Mouse (Mus musculus) midbrain, embryonic 11.5 days (tissue): Measurements from ENCODE around the gene Phldb3. TPM values are rescaled to one million over a fixed set of nuclear protein-coding genes. Genes with fewer than 3 reads are reported as not detected.
A peak's percentile ranks its signal among the peaks of the same experiment; 100 is the strongest.

Experiments
- ATAC-seq: fragments of 200-750 bp; cut with Nextera tagmentation; 2 replicates; pipeline ENCODE4 v1.8.0; 2017; ENCODE audit warnings: moderate TSS enrichment, moderate library complexity; ENCODE audit not compliant: low FRiP score
- DNase-seq: peaks from one replicate; pipeline ENCODE4 v3.0.0; 2015; ENCODE audit warnings: low spot score; ENCODE audit errors: missing footprints
- H3K27ac ChIP-seq: fragments of 300-500 bp; sonication (generic); 2 replicates; pipeline ENCODE4 v1.5.1; 2014; ENCODE audit warnings: low read depth, low read length
- H3K27me3 ChIP-seq: fragments of 300-500 bp; sonication (generic); 2 replicates; pipeline ENCODE4 v1.6.1; 2014; ENCODE audit warnings: mild to moderate bottlenecking, low read length, moderate library complexity, mixed read lengths; ENCODE audit not compliant: control insufficient read depth, insufficient read depth
- H3K36me3 ChIP-seq: fragments of 300-500 bp; sonication (generic); 2 replicates; pipeline ENCODE4 v1.6.1; 2014; ENCODE audit warnings: mild to moderate bottlenecking, low read length, moderate library complexity, mixed read lengths; ENCODE audit not compliant: control insufficient read depth, insufficient read depth
- H3K4me1 ChIP-seq: fragments of 300-500 bp; sonication (generic); 2 replicates; pipeline ENCODE4 v1.6.1; 2014; ENCODE audit warnings: low read length; ENCODE audit not compliant: control insufficient read depth, insufficient read depth
- H3K4me2 ChIP-seq: fragments of 300-500 bp; sonication (generic); 2 replicates; pipeline ENCODE4 v1.6.1; 2014; ENCODE audit warnings: mild to moderate bottlenecking, moderate library complexity
- H3K4me3 ChIP-seq: fragments of 300-500 bp; sonication (generic); 2 replicates; pipeline ENCODE4 v1.5.1; 2014; ENCODE audit warnings: low read depth, low read length
- H3K9ac ChIP-seq: fragments of 300-500 bp; sonication (generic); 2 replicates; pipeline ENCODE4 v1.6.1; 2014; ENCODE audit warnings: low read length
- H3K9me3 ChIP-seq: fragments of 300-500 bp; sonication (generic); 2 replicates; pipeline ENCODE4 v1.6.1; 2016; ENCODE audit warnings: low read length; ENCODE audit not compliant: control insufficient read depth
- WGBS: fragments of 180-500 bp; shearing (Covaris S2); extraction: QIAGEN DNeasy Blood & Tissue Kit; methylation state at CpG from one replicate; pipeline ENCODE4 v1.1.7; 2014; 5-methylcytosine and 5-hydroxymethylcytosine counted together
- polyA plus RNA-seq: library from polyadenylated mRNA; unstranded; fragments of >200 nt; fragmentation: Nextera tagmentation; extraction: Ambion mirVana; gene quantifications from 2 replicates; pipeline ENCODE4 v1.2.1, GENCODE M21; 2014

Phldb3 gene
- polyA plus RNA-seq, 1 experiment from 2014 or later: not detected

DNA sequence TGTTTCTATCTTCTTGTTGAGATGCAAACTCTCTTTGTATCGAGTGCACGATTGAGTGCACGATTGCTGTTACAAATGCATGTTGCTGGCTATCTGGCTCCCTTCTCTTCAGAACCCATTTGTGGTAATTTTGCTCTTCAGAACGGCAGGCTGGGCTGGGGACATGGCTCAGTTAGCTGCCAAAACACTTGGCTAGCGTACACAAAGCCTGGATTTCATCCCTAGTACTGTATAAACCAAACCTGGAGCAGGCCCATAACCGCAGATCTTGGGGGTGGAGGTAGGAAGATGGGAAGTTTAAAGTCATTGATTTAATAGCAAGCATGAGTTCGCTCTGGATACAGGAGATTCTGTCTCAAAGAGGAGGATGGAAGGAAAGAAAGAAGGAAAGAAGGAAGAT lies 5.0 kb upstream of the Phldb3 start:
- no peaks in the 10 kb centered on the region for H3K36me3 ChIP-seq
- no peaks in the 10 kb centered on the region for H3K9me3 ChIP-seq
- no peak overlapping the region for H3K4me2 ChIP-seq
- H3K27ac ChIP-seq: no peak overlapping the region
- DNase-seq (no peak), ATAC-seq (no peak)
- WGBS: 88% methylated on average over 7 of the region's 7 CpGs
- no peak overlapping the region for H3K9ac ChIP-seq
- peaks cover 14% of the 10 kb centered on the region for H3K27me3 ChIP-seq
- H3K4me3 ChIP-seq: no peak overlapping the region
- peaks cover 6% of the 10 kb centered on the region for H3K4me1 ChIP-seq

DNA sequence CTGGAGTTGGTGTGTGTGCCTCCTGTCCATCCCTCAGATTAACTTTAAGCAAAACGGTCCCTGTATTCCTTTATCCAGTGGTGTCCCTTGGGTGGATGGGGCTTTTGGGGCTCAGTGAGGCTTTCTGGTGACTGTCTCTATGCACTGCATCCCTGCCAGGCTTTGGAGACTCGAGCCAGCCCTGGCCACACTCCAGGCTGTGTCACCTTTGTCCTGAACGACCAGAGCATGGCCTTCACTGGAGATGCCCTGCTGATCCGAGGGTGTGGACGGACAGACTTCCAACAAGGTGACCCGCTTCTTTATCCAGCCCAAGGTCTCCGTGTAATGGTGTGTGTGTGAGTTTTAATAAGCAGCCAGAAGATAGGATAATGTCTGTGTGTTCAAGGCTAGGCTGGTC lies 4.5 kb upstream of the Phldb3 start:
- peaks cover 9% of the 10 kb centered on the region for H3K4me1 ChIP-seq
- no peaks in the 10 kb centered on the region for H3K36me3 ChIP-seq
- H3K4me2 ChIP-seq: no peak overlapping the region
- H3K9me3 ChIP-seq: no peaks in the 10 kb centered on the region
- ATAC-seq (no peak), DNase-seq (no peak)
- peaks cover 19% of the 10 kb centered on the region for H3K27me3 ChIP-seq
- H3K4me3 ChIP-seq: no peak overlapping the region
- 74% methylated on average over 7 of the region's 7 CpGs for WGBS
- H3K9ac ChIP-seq: no peak overlapping the region
- H3K27ac ChIP-seq: no peak overlapping the region

DNA sequence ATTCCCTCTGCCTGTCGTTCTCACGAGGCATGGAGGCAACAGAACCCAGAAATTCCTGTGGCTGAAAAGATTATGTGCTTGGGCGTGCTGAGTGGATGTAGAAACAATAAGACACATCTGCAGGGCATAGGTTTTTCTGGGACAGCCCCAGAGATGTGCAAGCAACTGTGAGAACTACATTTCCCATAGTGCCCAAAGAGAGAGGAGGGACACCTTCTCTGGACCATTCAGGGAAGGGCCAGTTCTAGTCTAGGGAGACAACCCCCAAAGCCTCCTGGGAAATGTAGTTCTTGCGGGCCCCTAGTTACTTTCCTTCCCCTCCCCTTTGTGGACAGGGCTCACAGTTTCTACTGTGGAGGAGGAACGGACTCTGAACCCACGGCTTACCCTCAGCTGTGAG lies 2.5 kb upstream of the Phldb3 start:
- ATAC-seq: peak; percentile 63; the same call in 1 of the 2 replicates
- Histone ChIP-seq H3K4me3 (no peak overlapping the region), H3K4me1 (peaks cover 11% of the 10 kb centered on the region), H3K9me3 (no peaks in the 10 kb centered on the region), H3K4me2 (no peak overlapping the region), H3K27me3 (peaks cover 38% of the 10 kb centered on the region), H3K36me3 (no peaks in the 10 kb centered on the region), H3K27ac (no peak overlapping the region), H3K9ac (no peak overlapping the region)
- 45% methylated on average over 6 of the region's 6 CpGs for WGBS
- DNase-seq: no peak

DNA sequence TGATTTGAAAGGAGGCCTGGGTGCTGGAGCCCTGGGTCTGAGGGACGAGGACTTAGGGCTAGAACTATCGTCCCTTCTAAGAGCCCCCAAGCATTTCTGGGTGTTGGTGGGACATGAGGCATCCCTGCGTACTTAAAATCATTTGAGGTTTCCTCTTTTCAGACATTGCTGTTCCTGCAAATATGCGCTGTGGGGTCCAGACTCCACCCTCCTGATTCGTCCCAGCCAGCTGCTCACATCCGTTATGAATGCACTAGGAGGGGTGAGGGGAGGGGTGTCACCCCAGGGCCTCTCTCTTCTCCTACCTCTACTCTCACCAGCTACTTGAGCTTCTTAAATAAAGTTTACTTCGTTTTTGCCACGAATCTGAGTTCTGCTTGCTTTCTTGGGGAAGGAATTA lies 2.0 kb upstream of the Phldb3 start:
- WGBS: 74% methylated on average over 8 of the region's 8 CpGs
- no peaks in the 10 kb centered on the region for H3K9me3 ChIP-seq

DNA sequence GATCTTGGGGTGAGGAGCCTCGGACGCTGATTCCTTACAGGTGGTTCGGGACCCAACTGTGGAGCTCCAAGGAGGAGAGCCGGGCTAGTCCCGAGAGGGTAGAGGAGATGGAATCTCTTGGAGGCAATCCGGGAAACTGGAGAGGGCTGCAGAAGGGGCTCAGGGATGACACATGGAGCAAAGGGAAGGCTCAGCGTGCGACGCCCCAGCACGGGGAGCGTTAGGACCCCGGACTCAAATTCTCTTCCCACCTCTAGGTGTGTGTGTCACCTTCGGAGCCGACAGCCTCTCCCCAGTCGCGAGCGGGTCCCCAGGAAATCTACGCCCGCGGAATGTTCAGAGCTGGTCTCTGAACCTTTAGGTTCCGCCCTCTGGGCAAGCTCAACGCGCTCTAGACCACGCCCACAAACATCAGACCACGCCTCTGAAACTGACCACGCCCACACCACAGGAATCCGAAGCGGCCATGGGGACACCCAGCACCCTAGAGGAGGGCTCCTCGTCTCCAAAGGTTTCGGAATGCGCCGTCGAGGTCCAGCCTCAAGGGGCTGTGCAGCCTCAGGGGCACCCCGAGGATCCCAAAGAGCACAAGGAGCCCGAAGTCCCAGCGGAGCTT lies 424 bp downstream of the Phldb3 start:
- DNase-seq: peak; percentile 98
- Histone ChIP-seq H3K9me3 (no peaks in the 10 kb centered on the region), H3K4me2 (peak overlapping the region; percentile 49), H3K27ac (no peak overlapping the region), H3K9ac (peak overlapping the region; percentile 27; the same call in 1 of the 2 replicates), H3K4me1 (peaks cover 11% of the 10 kb centered on the region), H3K4me3 (peak overlapping the region; percentile 31), H3K36me3 (no peaks in the 10 kb centered on the region), H3K27me3 (peaks cover 44% of the 10 kb centered on the region)
- peak; percentile 59 for ATAC-seq
- under 1% methylated on average over 36 of the region's 36 CpGs for WGBS

More for the DNA sequence above, 2.0 kb upstream of the Phldb3 start:
- Histone ChIP-seq H3K4me3 (no peak overlapping the region), H3K27ac (no peak overlapping the region), H3K4me2 (no peak overlapping the region), H3K36me3 (no peaks in the 10 kb centered on the region), H3K4me1 (peaks cover 11% of the 10 kb centered on the region), H3K27me3 (peaks cover 43% of the 10 kb centered on the region), H3K9ac (no peak overlapping the region)
- DNase-seq (no peak), ATAC-seq (no peak)

DNA sequence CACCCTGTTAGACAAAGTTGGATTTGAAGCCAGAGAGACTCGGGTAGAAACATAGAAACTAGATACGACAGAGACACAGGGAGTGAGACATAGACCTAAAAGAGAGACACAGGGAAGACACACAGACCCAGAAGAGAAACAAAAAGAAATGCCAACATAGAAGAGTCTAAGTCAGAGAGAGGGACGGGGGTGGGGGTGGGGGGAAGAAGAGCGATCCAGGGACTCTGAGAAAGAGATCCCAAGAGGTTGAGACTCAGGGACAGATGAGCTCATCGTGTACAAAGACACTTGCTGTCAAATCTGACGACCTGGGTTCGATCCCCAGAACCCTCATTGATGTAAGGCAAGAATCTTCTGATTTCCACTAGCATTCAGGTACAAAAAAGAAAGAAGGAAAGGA lies 1.1 kb downstream of the Phldb3 start:
- Histone ChIP-seq H3K36me3 (no peaks in the 10 kb centered on the region), H3K27me3 (peaks cover 44% of the 10 kb centered on the region), H3K27ac (no peak overlapping the region), H3K4me1 (peaks cover 11% of the 10 kb centered on the region), H3K4me3 (peak overlapping the region; percentile 31; the same call in 1 of the 2 replicates), H3K9me3 (no peaks in the 10 kb centered on the region), H3K9ac (no peak overlapping the region), H3K4me2 (peak overlapping the region; percentile 49)
- peak; percentile 86 for DNase-seq
- no peak for ATAC-seq
- WGBS: 15% methylated on average over 7 of the region's 7 CpGs

DNA sequence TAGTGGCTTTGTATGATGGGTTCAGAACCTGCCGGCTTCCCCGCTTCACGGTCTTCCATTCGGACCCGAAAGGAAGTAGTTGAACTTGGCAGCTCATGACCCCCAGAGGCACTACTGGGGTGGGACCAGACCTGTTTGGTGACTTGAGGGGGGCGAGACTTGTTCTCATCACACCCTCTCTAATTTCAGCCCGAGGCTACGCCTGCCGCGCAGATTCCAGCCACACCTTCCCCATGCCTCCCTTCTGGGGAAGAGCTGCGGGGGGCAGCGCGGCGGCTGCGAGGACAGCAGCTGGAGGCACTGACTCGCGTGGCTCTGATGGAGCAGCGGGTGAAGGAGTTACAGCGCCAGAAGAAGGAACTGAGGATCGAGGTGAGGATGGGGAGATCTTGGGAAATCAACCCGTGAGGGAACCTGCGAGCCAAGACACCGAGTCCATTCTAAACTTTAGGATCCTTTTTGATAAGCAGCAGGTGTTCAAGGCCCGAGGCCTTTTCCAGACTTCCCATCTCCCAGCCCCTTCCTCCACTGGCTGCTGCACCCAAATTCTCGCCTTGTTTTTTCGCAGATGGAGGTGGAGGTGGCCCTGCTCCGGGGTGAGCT lies 1.8 kb downstream of the Phldb3 start:
- no peak overlapping the region for H3K9ac ChIP-seq
- no peak overlapping the region for H3K27ac ChIP-seq
- no peaks in the 10 kb centered on the region for H3K9me3 ChIP-seq
- H3K4me1 ChIP-seq: peaks cover 11% of the 10 kb centered on the region
- WGBS: 4% methylated on average over 27 of the region's 27 CpGs
- H3K27me3 ChIP-seq: peaks cover 44% of the 10 kb centered on the region
- ATAC-seq: no peak
- no peaks in the 10 kb centered on the region for H3K36me3 ChIP-seq
- peak; percentile 94 for DNase-seq
- H3K4me2 ChIP-seq: peak overlapping the region; percentile 30
- peak overlapping the region; percentile 11; the same call in 1 of the 2 replicates for H3K4me3 ChIP-seq

DNA sequence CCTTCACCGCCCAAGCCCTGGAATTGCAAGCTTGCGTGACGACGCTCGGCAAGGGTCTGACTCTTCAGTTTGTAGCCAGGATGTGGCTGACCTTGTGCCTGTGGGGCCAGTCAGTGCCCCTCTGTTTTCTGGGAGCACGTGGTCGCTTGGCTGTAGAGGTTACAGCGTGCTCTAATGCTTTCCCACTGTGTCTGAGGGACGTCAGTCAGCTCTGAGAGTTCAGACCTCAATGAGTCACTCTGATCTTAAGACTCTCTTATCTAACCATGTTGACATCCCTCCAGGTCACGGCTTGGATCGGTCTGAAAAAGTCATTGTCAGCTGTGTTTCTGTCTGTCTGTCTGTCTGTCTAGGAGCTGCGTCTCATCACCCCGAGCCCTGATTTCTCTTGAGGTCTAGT lies 4.3 kb downstream of the Phldb3 start:
- H3K4me2 ChIP-seq: no peak overlapping the region
- no peaks in the 10 kb centered on the region for H3K36me3 ChIP-seq
- H3K27ac ChIP-seq: no peak overlapping the region
- peaks cover 11% of the 10 kb centered on the region for H3K4me1 ChIP-seq
- H3K9me3 ChIP-seq: no peaks in the 10 kb centered on the region
- peaks cover 37% of the 10 kb centered on the region for H3K27me3 ChIP-seq
- 74% methylated on average over 13 of the region's 13 CpGs for WGBS
- DNase-seq: peak; percentile 77
- ATAC-seq: no peak
- H3K9ac ChIP-seq: no peak overlapping the region
- no peak overlapping the region for H3K4me3 ChIP-seq

DNA sequence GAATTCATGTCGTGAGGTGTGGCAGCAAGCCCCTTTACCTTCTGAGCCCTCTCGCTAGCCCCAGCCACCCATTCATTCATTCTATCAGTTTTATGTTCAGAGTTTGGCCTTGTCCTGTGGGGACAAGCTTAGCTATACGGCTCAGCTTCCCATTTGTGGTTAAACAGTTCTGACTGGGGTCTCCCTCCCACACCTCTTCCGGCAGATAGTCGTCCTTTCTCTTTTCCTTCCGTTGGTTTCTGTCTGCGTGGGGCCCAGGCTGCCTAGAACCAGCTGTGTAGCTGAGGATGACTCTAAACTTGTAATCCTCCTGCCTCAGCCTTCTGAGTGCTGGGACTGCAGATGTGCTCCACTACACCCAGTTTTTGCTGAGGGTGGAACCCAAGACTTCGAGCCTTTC lies 7.2 kb downstream of the Phldb3 start:
- Histone ChIP-seq H3K4me2 (no peak overlapping the region), H3K9ac (no peak overlapping the region), H3K27ac (no peak overlapping the region), H3K27me3 (peaks cover 9% of the 10 kb centered on the region), H3K9me3 (no peaks in the 10 kb centered on the region), H3K36me3 (no peaks in the 10 kb centered on the region), H3K4me1 (no peaks in the 10 kb centered on the region), H3K4me3 (no peak overlapping the region)
- ATAC-seq (no peak), DNase-seq (peak; percentile 28)
- WGBS: 81% methylated on average over 8 of the region's 8 CpGs
